Mouse (Mus musculus) small intestine, adult 2 months (tissue): ENCODE data around the gene Rgs13.

Experiments
- CTCF ChIP-seq: fragments of 200-500 bp; IDR thresholded peaks from 2 replicates; pipeline ENCODE4 v1.5.1; 2012; ENCODE audit warnings: low read depth, mild to moderate bottlenecking, control low read depth, inconsistent platforms, low read length, moderate library complexity, mixed read lengths; ENCODE audit not compliant: insufficient replicate concordance, insufficient read length; ENCODE audit errors: extremely low read depth
- POLR2A ChIP-seq: fragments of 200-500 bp; IDR thresholded peaks from 2 replicates; pipeline ENCODE4 v1.6.1; 2012; ENCODE audit warnings: low read depth, mild to moderate bottlenecking, control low read depth, inconsistent platforms, low read length, moderate library complexity

DNA sequence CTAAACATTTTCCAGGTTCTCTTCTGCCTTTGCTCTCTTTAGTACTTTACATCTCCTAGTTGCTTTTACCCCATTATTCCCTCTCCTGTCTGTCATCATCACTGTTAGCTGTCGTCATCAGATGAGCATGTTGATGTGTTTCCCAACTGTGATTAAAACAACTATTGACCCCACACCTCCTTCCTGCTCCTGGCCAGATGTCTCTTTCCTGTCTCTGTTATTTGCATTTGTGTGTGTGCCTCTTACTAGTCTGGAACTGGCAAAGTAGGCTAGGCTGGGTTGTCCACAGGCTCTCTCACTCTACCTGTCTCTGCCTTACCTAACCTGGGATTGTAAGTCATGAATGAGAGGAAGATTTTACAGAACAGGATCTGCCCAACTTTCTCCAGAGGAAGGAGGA lies 24.6 kb downstream of the Rgs13 start:
- TF ChIP-seq POLR2A (no peak), CTCF (no peak)
